Mouse (Mus musculus): ENCODE measurements around the gene Znhit6. TPM values are rescaled to one million over a fixed set of nuclear protein-coding genes. Genes with fewer than 3 reads are reported as not detected.
A peak's percentile ranks its signal among the peaks of the same experiment; 100 is the strongest.

Gene Znhit6
- polyA plus RNA-seq, 1 experiment from 2014 or later, result 35.3 TPM

GRCm38 (mm10) chr3:145605437-145606123, 29.6 kb downstream of the Znhit6 start:
- ATAC-seq (ENCODE audit: insufficient number of reproducible peaks, low FRiP score, low TSS enrichment, low read depth), result no peak
- Histone ChIP-seq H3K4me3 (replicated peaks) (no peak overlapping the region), H3K9me3 (replicated peaks) (no peaks in the 10 kb centered on the region), H3K4me1 (no peaks in the 10 kb centered on the region), H3K27me3 (no peaks in the 10 kb centered on the region), H3K36me3 (peaks cover 35% of the 10 kb centered on the region), H3K4me2 (replicated peaks) (no peak overlapping the region), H3K27ac (replicated peaks) (no peak overlapping the region), H3K9ac (no peak overlapping the region)
- WGBS, result 84% methylated on average over 5 of the region's 5 CpGs

DNA sequence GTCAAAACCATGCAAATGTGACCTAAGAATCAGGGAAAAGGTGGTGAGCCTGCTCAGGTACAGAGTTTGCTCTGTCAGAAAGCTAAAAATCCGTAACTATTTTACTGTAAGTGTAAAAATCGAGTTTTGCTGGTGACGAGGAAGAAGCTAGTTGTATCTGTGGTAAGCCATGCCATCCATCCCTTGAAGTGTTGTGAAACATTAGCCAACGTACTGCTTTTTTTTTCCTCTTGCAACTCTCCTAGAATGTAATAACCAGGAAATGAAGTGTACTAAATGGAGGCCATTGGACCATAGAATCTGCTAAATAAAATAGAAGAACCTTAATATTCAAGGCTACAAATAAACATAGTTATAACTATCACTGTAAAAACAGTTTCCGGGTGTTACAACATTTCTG, 32.3 kb downstream of the Znhit6 start:
- H3K4me1 ChIP-seq, result no peaks in the 10 kb centered on the region
- peaks cover 25% of the 10 kb centered on the region for H3K36me3 ChIP-seq
- no peak overlapping the region for H3K4me3 ChIP-seq (replicated peaks)
- H3K9me3 ChIP-seq (replicated peaks), result no peaks in the 10 kb centered on the region
- no peak overlapping the region for H3K9ac ChIP-seq
- WGBS, result 94% methylated on average over 5 of the region's 5 CpGs
- H3K4me2 ChIP-seq (replicated peaks), result no peak overlapping the region
- H3K27ac ChIP-seq (replicated peaks), result no peak overlapping the region
- no peak for ATAC-seq (ENCODE audit: insufficient number of reproducible peaks, low FRiP score, low TSS enrichment, low read depth)
- H3K27me3 ChIP-seq, result no peaks in the 10 kb centered on the region

DNA sequence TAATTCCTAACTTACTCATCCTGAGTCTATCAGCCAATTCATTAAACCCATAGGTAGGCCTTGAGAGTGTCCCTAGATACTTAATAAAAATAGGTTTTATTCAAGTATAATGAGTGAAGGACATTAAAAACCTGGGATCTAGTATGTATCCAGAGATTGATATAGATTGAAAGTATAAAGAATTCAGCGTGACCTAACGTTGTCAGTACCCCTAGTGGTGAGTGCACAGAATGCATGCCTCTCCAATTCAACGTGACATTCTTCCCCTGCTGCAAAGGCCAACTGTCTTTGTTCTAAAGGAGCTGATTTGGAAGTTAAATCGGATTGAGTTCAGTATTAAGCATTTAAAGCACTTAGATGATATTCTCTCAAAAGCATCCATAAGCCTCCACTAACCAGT, 36.7 kb downstream of the Znhit6 start:
- no peak overlapping the region for H3K4me3 ChIP-seq (replicated peaks)
- H3K36me3 ChIP-seq, result no peaks in the 10 kb centered on the region; the same call in 1 of the 2 replicates
- WGBS, result 19% methylated on average over 4 of the region's 4 CpGs
- no peaks in the 10 kb centered on the region for H3K27me3 ChIP-seq
- no peaks in the 10 kb centered on the region for H3K9me3 ChIP-seq (replicated peaks)
- no peak for ATAC-seq (ENCODE audit: insufficient number of reproducible peaks, low FRiP score, low TSS enrichment, low read depth)
- H3K27ac ChIP-seq (replicated peaks), result no peak overlapping the region
- H3K4me1 ChIP-seq, result peaks cover 21% of the 10 kb centered on the region
- H3K4me2 ChIP-seq (replicated peaks), result no peak overlapping the region
- H3K9ac ChIP-seq, result no peak overlapping the region

- WGBS, result 74% methylated on average over 4 of the region's 4 CpGs
- no peak overlapping the region for H3K4me2 ChIP-seq (replicated peaks)
- H3K4me3 ChIP-seq (replicated peaks), result no peak overlapping the region
Observed at GRCm38 (mm10) chr3:145613234-145613633, 37.2 kb downstream of the Znhit6 start.

DNA sequence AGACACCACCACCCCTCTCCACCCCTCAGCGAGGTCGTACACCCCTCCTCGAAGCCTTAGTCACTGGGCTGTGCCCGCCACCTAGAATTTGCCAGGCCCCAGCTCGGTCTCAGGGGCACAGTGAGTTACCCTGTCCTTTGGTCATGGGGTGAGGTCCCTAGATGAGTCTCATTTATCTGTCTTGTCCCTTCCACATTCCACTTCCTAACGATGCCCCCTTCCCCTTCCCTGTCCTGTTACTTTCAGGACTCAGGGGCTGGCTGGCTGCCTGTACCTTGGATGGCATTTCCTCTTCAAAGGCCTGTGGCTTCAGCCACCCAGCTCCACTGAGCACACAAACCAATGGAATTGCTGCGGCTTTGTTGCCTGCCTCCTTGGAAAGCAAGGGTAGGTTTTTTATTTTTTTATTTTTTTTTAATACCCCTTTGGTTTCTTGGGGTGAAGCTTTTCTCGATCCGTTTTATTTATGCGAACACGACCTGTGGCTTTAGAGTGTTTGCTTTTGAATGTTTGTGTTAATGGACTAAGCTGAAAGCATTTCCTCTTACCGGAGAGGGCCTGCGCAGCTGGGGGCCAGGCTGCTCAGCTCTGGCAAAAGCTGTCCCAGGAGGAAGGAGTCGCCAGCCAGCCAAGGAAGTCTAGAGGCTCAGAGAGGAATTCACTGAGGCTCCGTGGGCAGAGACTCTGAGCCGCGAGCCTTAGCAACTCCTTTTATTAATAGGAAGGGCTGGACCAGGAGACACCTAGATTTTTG, 38.5 kb downstream of the Znhit6 start:
- peak overlapping the region; percentile 30 for H3K4me2 ChIP-seq (replicated peaks)
- H3K9ac ChIP-seq, result no peak overlapping the region; the same call in 1 of the 2 replicates
- H3K27ac ChIP-seq (replicated peaks), result peak overlapping the region; percentile 78
- peaks cover 21% of the 10 kb centered on the region for H3K4me1 ChIP-seq
- H3K4me3 ChIP-seq (replicated peaks), result no peak overlapping the region
- peak; percentile 66; the same call in 1 of the 2 replicates for ATAC-seq (ENCODE audit: insufficient number of reproducible peaks, low FRiP score, low TSS enrichment, low read depth)
- WGBS, result 18% methylated on average over 17 of the region's 17 CpGs
- no peaks in the 10 kb centered on the region for H3K36me3 ChIP-seq
- H3K27me3 ChIP-seq, result no peaks in the 10 kb centered on the region
- no peaks in the 10 kb centered on the region for H3K9me3 ChIP-seq (replicated peaks)

More at GRCm38 (mm10) chr3:145613234-145613633, 37.2 kb downstream of the Znhit6 start:
- Histone ChIP-seq H3K27me3 (no peaks in the 10 kb centered on the region), H3K9ac (no peak overlapping the region), H3K27ac (replicated peaks) (no peak overlapping the region), H3K9me3 (replicated peaks) (no peaks in the 10 kb centered on the region), H3K4me1 (peaks cover 21% of the 10 kb centered on the region), H3K36me3 (no peaks in the 10 kb centered on the region)
- no peak for ATAC-seq (ENCODE audit: insufficient number of reproducible peaks, low FRiP score, low TSS enrichment, low read depth)

DNA sequence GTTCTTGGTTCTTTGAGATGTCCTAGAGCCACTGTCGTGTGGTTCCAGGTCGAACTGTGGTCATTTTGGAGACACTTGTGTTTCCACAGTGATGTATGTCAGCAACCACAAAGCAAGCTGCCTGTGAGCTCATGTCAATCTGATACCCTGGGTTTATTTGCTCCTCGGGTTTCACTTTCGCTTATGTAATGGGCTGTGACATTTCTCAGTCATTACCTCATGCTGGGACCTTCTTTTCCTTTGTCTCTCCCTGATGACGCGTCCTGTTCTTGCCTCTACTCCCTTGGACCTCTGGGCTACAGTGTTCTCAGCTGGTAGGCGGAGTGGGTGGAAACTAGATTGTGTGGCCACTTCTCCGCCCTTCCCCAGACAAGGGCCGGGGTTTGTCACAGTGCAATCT, 42.3 kb downstream of the Znhit6 start:
- Histone ChIP-seq H3K27ac (replicated peaks) (no peak overlapping the region), H3K4me2 (replicated peaks) (no peak overlapping the region), H3K9me3 (replicated peaks) (no peaks in the 10 kb centered on the region), H3K27me3 (no peaks in the 10 kb centered on the region), H3K4me1 (peaks cover 21% of the 10 kb centered on the region), H3K9ac (no peak overlapping the region), H3K36me3 (no peaks in the 10 kb centered on the region), H3K4me3 (replicated peaks) (no peak overlapping the region)
- no peak for ATAC-seq (ENCODE audit: insufficient number of reproducible peaks, low FRiP score, low TSS enrichment, low read depth)
- WGBS, result 71% methylated on average over 9 of the region's 9 CpGs

DNA sequence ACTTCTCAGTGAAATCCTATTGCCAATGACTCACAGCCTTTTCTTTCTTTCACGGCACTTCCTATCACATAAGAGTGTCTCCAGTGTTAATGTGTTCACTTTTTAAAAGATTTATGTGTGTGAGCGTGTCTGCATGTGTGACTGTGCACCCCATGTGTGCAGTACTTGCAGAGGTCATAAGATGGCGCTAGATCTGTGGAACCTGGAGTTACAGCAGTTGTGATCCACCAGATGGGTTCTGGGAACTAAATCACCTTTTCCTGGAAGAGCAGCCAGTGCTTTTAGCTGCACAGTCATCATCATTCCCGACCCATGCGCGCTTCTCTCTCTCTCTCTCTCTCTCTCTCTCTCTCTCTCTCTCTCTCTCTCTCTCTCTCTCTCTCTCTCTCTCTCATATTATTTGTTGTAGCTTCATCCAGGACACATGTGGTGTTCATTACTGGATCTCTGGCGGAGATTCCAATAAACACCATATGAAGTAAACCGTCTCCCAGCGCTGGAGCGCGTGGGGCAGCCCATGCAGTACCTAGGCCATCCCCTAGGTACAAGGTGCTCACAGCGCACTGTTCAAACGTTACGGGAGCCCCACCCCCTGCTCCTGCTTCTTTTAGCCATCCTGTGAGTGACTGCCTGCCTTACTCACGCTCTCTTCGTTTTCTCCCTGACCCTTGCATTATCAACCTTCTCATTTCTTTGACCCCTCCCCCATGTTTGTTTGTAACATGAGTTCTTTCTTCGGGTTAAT, 43.8 kb downstream of the Znhit6 start:
- Histone ChIP-seq H3K4me1 (peaks cover 11% of the 10 kb centered on the region), H3K4me2 (replicated peaks) (no peak overlapping the region)
- 69% methylated on average over 17 of the region's 17 CpGs for WGBS

DNA sequence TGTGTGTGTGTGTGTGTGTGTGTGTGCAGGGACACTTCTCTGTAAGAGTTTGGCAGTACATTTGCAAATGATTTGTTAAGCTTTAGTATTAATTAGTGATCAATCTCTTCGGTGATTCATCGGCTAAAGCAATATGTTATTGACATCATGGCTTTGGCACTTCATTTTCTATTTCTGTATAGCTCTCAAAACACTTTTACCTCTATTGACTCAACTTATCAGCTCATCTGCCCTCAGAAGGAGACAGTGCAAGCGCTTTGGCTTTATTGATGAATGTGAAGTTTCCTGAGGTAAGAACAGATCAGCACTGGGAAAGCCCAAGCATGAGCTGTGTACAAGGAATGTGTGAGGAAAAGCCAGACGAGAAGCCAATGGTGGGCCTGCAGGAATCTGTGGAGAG, 45.2 kb downstream of the Znhit6 start:
- Histone ChIP-seq H3K4me2 (replicated peaks) (no peak overlapping the region), H3K4me3 (replicated peaks) (no peak overlapping the region), H3K36me3 (no peaks in the 10 kb centered on the region), H3K9me3 (replicated peaks) (no peaks in the 10 kb centered on the region), H3K27ac (replicated peaks) (no peak overlapping the region), H3K4me1 (peaks cover 11% of the 10 kb centered on the region), H3K27me3 (no peaks in the 10 kb centered on the region), H3K9ac (no peak overlapping the region)
- 81% methylated on average over 4 of the region's 4 CpGs for WGBS
- ATAC-seq (ENCODE audit: insufficient number of reproducible peaks, low FRiP score, low TSS enrichment, low read depth), result no peak

More for the DNA sequence above, 43.8 kb downstream of the Znhit6 start:
- ATAC-seq (ENCODE audit: insufficient number of reproducible peaks, low FRiP score, low TSS enrichment, low read depth), result no peak
- Histone ChIP-seq H3K4me3 (replicated peaks) (no peak overlapping the region), H3K36me3 (no peaks in the 10 kb centered on the region), H3K9ac (no peak overlapping the region), H3K27ac (replicated peaks) (no peak overlapping the region), H3K9me3 (replicated peaks) (no peaks in the 10 kb centered on the region), H3K27me3 (no peaks in the 10 kb centered on the region)

DNA sequence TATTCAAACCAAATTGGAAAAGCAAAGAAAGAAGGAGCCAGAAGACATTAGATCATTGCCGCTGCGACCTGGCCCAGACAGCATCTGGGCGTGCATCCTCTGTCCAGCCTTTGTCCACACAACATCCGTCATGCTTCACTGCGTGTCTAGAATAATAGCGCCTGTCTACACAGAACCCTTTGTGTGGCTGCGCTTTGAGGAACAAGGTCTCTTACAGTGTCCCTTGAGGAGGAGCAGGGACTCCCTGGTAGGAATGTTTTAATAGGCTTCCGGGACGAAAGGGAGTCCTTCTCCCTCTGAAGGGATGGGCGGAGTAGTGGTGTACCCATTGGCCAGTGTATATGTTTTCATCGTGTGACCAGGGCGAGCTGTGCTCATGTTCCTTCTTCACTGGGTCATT, 47.0 kb downstream of the Znhit6 start:
- Histone ChIP-seq H3K27ac (replicated peaks) (no peak overlapping the region), H3K4me3 (replicated peaks) (no peak overlapping the region), H3K9ac (no peak overlapping the region), H3K4me2 (replicated peaks) (no peak overlapping the region), H3K9me3 (replicated peaks) (no peaks in the 10 kb centered on the region), H3K36me3 (no peaks in the 10 kb centered on the region), H3K27me3 (no peaks in the 10 kb centered on the region), H3K4me1 (peaks cover 11% of the 10 kb centered on the region)
- WGBS, result 87% methylated on average over 12 of the region's 12 CpGs
- no peak for ATAC-seq (ENCODE audit: insufficient number of reproducible peaks, low FRiP score, low TSS enrichment, low read depth)

- H3K4me1 ChIP-seq, result peaks cover 11% of the 10 kb centered on the region
- WGBS, result 59% methylated on average over 4 of the region's 4 CpGs
- H3K9ac ChIP-seq, result no peak overlapping the region
- H3K9me3 ChIP-seq (replicated peaks), result no peaks in the 10 kb centered on the region
- no peak for ATAC-seq (ENCODE audit: insufficient number of reproducible peaks, low FRiP score, low TSS enrichment, low read depth)
- no peaks in the 10 kb centered on the region for H3K36me3 ChIP-seq
- no peaks in the 10 kb centered on the region for H3K27me3 ChIP-seq
- H3K4me3 ChIP-seq (replicated peaks), result no peak overlapping the region
- no peak overlapping the region for H3K4me2 ChIP-seq (replicated peaks)
- no peak overlapping the region for H3K27ac ChIP-seq (replicated peaks)
Observed at GRCm38 (mm10) chr3:145624786-145625185, 48.8 kb downstream of the Znhit6 start.

DNA sequence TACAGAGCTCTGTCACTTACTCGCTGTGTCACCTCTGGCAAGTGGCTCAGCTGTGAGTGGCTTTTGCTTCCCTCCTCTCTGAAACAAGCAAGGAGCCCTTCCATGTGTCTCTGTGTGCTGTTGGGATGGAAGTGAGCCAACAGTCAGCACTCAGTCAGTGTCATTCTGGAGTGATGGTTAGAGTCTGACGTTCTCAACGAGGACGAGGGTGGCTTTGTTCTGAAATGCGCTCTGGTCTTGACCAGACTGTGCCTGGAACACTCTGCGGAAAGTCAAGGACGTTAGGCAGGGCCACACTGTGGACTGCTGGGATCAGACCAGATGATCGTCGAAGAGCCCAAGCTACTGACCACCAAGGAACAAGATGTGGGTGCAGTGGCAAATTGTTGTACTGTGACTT, 49.5 kb downstream of the Znhit6 start:
- no peaks in the 10 kb centered on the region for H3K36me3 ChIP-seq
- H3K9me3 ChIP-seq (replicated peaks), result no peaks in the 10 kb centered on the region
- WGBS, result 72% methylated on average over 9 of the region's 9 CpGs
- H3K4me2 ChIP-seq (replicated peaks), result no peak overlapping the region
- H3K4me3 ChIP-seq (replicated peaks), result no peak overlapping the region
- H3K27me3 ChIP-seq, result no peaks in the 10 kb centered on the region
- no peak overlapping the region for H3K27ac ChIP-seq (replicated peaks)
- peaks cover 11% of the 10 kb centered on the region for H3K4me1 ChIP-seq
- no peak overlapping the region for H3K9ac ChIP-seq
- no peak for ATAC-seq (ENCODE audit: insufficient number of reproducible peaks, low FRiP score, low TSS enrichment, low read depth)

All from embryonic facial prominence, embryonic 15.5 days (tissue).